Mouse (Mus musculus): ENCODE results near the gene Myl12a.
A peak's percentile ranks its signal among the peaks of the same experiment; 100 is the strongest.
"Not testable (repeated sequence)": the region's sequence is repeated elsewhere in the genome, so short reads cannot be mapped to it uniquely, and the experiment has no call there.

The Myl12a gene

GRCm38 (mm10) chr17:70989430-70989829, 13.2 kb downstream of the Myl12a start:
- no peak for DNase-seq (ENCODE audit: low spot score)

GRCm38 (mm10) chr17:70988337-70988767, 14.3 kb downstream of the Myl12a start:
- DNase-seq (ENCODE audit: low spot score), result no peak

GRCm38 (mm10) chr17:70986831-70987660, 15.6 kb downstream of the Myl12a start:
- DNase-seq (ENCODE audit: low spot score), result no peak

GRCm38 (mm10) chr17:70986355-70986740, 16.3 kb downstream of the Myl12a start:
- DNase-seq (ENCODE audit: low spot score), result no peak

GRCm38 (mm10) chr17:70985501-70986354, 16.9 kb downstream of the Myl12a start:
- DNase-seq (ENCODE audit: low spot score), result no peak

- no peak for DNase-seq (ENCODE audit: low spot score)
Observed at GRCm38 (mm10) chr17:70979345-70980223, 23.1 kb downstream of the Myl12a start.

GRCm38 (mm10) chr17:70977799-70978198, 24.9 kb downstream of the Myl12a start:
- DNase-seq (ENCODE audit: low spot score), result no peak

- DNase-seq (ENCODE audit: low spot score), result not testable (repeated sequence)
Observed at GRCm38 (mm10) chr17:70974065-70974464, 28.6 kb downstream of the Myl12a start.

- DNase-seq (ENCODE audit: low spot score), result no peak
Observed at GRCm38 (mm10) chr17:70973398-70973797, 29.3 kb downstream of the Myl12a start.

GRCm38 (mm10) chr17:70971206-70971605, 31.5 kb downstream of the Myl12a start:
- DNase-seq (ENCODE audit: low spot score), result no peak

- no peak for DNase-seq (ENCODE audit: low spot score)
Observed at GRCm38 (mm10) chr17:70968606-70969191, 34.0 kb downstream of the Myl12a start.

GRCm38 (mm10) chr17:70967646-70968045, 35.0 kb downstream of the Myl12a start:
- no peak for DNase-seq (ENCODE audit: low spot score)

GRCm38 (mm10) chr17:70967191-70967590, 35.5 kb downstream of the Myl12a start:
- no peak for DNase-seq (ENCODE audit: low spot score)

- no peak for DNase-seq (ENCODE audit: low spot score)
Observed at GRCm38 (mm10) chr17:70966126-70966525, 36.6 kb downstream of the Myl12a start.

- no peak for DNase-seq (ENCODE audit: low spot score)
Observed at GRCm38 (mm10) chr17:70965281-70965680, 37.4 kb downstream of the Myl12a start.

GRCm38 (mm10) chr17:70963546-70963945, 39.1 kb downstream of the Myl12a start:
- peak; percentile 81 for DNase-seq (ENCODE audit: low spot score)

GRCm38 (mm10) chr17:70951266-70951665, 51.4 kb downstream of the Myl12a start:
- DNase-seq (ENCODE audit: low spot score), result no peak

GRCm38 (mm10) chr17:70949171-70949570, 53.5 kb downstream of the Myl12a start:
- no peak for DNase-seq (ENCODE audit: low spot score)

- DNase-seq (ENCODE audit: low spot score), result no peak
Observed at GRCm38 (mm10) chr17:70948721-70949120, 54.0 kb downstream of the Myl12a start.

GRCm38 (mm10) chr17:70943779-70944178, 58.9 kb downstream of the Myl12a start:
- DNase-seq (ENCODE audit: low spot score), result no peak

Measured in urinary bladder, postnatal 10 days (tissue).